Mouse (Mus musculus) intestine, embryonic 15.5 days (tissue): Measurements from ENCODE around the gene Pten. TPM values are rescaled to one million over a fixed set of nuclear protein-coding genes. Genes with fewer than 3 reads are reported as not detected.
"Not testable (repeated sequence)": the region's sequence is repeated elsewhere in the genome, so short reads cannot be mapped to it uniquely, and the experiment has no call there.

Experiments
- ATAC-seq: fragments of 200-750 bp; cut with Nextera tagmentation; 2 replicates; pipeline ENCODE4 v1.8.0; 2017; ENCODE audit warnings: moderate TSS enrichment, moderate library complexity
- H3K27ac ChIP-seq: fragments of 300-500 bp; sonication (generic); 2 replicates; pipeline ENCODE4 v1.5.1; 2015; ENCODE audit warnings: mild to moderate bottlenecking, inconsistent platforms
- H3K27me3 ChIP-seq: fragments of 300-500 bp; sonication (generic); replicated peaks from 2 replicates; pipeline ENCODE4 v1.6.1; 2015; ENCODE audit warnings: inconsistent platforms
- H3K36me3 ChIP-seq: fragments of 300-500 bp; sonication (generic); 2 replicates; pipeline ENCODE4 v1.6.1; 2015; ENCODE audit warnings: inconsistent platforms
- H3K4me1 ChIP-seq: fragments of 300-500 bp; sonication (generic); replicated peaks from 2 replicates; pipeline ENCODE4 v1.6.1; 2015; ENCODE audit warnings: inconsistent platforms
- H3K4me2 ChIP-seq: fragments of 300-500 bp; sonication (generic); replicated peaks from 2 replicates; pipeline ENCODE4 v1.6.1; 2015; ENCODE audit warnings: mild to moderate bottlenecking, inconsistent platforms
- H3K4me3 ChIP-seq: fragments of 300-500 bp; sonication (generic); replicated peaks from 2 replicates; pipeline ENCODE4 v1.5.1; 2015; ENCODE audit warnings: inconsistent platforms
- H3K9ac ChIP-seq: fragments of 300-500 bp; sonication (generic); 2 replicates; pipeline ENCODE4 v1.6.1; 2015; ENCODE audit warnings: inconsistent platforms
- H3K9me3 ChIP-seq: fragments of 300-500 bp; sonication (generic); 2 replicates; pipeline ENCODE4 v1.6.1; 2016; ENCODE audit warnings: inconsistent platforms
- whole genome bisulfite sequencing: fragments of 180-500 bp; shearing (Covaris S2); methylation state at CpG from one replicate; pipeline ENCODE4 v1.1.7; 2015; 5-methylcytosine and 5-hydroxymethylcytosine counted together
- polyA plus RNA-seq: library from polyadenylated mRNA; unstranded; fragments of >200 nt; fragmentation: Nextera tagmentation; extraction: Ambion mirVana; gene quantifications from 2 replicates; pipeline ENCODE4 v1.2.1, GENCODE M21; 2015

Gene Pten
- polyA plus RNA-seq, 1 experiment from 2014 or later = 10.1 TPM

DNA sequence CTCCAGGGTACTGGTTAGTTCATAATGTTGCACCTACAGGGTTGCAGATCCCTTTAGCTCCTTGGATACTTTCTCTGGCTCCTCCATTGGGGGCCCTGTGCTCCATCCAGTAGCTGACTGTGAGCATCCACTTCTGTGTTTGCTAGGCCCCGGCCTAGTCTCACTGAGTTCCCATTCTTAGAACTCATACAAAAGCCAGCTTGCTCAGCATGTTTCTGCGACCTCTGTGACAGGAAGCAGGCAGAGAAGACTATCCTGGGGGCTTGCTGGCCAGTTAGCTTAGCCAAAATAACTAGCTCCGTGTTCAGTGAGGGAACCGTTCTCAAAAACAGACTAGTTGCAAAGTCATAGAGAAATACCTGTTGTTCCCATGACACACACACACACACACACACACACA lies 30.1 kb downstream of the Pten start:
- WGBS = 51% methylated on average over 4 of the region's 4 CpGs
- H3K4me1 ChIP-seq = peaks cover 12% of the 10 kb centered on the region; the same call in 1 of the 2 replicates
- not testable (repeated sequence) for H3K9me3 ChIP-seq, H3K4me3 ChIP-seq, ATAC-seq, H3K4me2 ChIP-seq, H3K36me3 ChIP-seq, H3K27ac ChIP-seq, H3K9ac ChIP-seq, H3K27me3 ChIP-seq

DNA sequence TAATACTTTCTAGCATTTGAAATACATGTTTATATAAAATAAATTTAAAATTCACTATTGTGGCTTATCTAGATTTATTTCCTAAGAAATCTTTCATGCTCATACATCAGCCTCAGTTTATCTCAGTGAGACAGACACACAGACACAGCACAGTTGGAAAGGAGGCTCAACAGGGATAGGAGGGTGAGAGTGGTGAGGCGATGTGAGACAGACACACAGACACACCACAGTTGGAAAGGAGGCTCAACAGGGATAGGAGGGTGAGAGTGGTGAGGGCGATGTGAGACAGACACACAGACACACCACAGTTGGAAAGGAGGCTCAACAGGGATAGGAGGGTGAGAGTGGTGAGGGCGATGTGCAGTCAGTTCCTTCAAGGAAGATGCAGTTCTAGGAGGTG lies 30.7 kb downstream of the Pten start:
- not testable (repeated sequence) for H3K27me3 ChIP-seq, H3K9me3 ChIP-seq, ATAC-seq, H3K9ac ChIP-seq, H3K36me3 ChIP-seq, H3K27ac ChIP-seq, H3K4me2 ChIP-seq, H3K4me3 ChIP-seq
- peaks cover 12% of the 10 kb centered on the region; the same call in 1 of the 2 replicates for H3K4me1 ChIP-seq
- 90% methylated on average over 3 of the region's 3 CpGs for WGBS

DNA sequence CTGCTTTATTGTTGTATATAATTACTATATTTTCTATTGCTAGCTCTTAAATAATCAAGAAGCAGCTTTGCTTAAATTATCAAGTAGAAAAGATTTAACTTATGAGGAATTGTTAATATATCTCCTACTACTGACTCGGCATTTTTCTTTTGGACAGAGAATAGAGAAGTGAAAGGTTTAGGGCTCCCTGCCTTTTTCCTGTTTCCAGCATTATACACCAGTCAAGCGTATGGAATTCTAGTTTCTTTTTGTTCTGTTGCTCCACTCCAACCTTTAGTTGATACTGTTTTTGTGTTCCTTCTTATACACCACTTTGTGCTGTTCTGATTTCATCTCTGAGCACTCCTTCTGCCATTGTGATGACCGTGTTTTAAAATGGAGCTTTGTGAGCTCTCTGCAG lies 32.2 kb downstream of the Pten start:
- no peak for ATAC-seq
- 71% methylated on average over 3 of the region's 3 CpGs for WGBS

DNA sequence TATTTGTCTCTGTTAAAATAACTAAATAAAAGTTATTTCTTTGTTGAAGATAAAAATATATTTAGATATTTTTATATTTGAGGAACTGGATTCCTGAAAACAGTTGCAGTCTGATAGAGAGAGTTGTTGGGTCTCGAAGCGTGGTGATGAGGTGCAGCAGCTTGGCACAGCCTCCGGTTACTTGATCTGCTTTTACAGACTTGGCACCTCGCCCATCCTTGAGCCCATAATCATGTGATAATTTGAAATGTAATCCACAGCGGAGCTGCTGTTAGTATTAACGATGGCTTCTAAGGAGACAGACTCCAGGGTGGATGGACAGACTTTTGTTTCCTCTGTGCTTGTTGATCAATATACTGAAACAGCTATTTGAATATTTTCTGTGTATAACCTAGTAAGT lies 35.3 kb downstream of the Pten start:
- ATAC-seq = peak; percentile 72
- H3K27ac ChIP-seq = no peak overlapping the region
- H3K9ac ChIP-seq = no peak overlapping the region
- peaks cover 12% of the 10 kb centered on the region for H3K4me1 ChIP-seq
- WGBS = 13% methylated on average over 6 of the region's 6 CpGs
- H3K9me3 ChIP-seq = no peaks in the 10 kb centered on the region
- H3K4me3 ChIP-seq = no peak overlapping the region
- no peak overlapping the region for H3K4me2 ChIP-seq
- no peaks in the 10 kb centered on the region for H3K27me3 ChIP-seq
- H3K36me3 ChIP-seq = 0 out of 2 replicates have a peak, but pooled peaks cover 2% of the 10 kb centered on the region

More for the DNA sequence above, 32.2 kb downstream of the Pten start:
- H3K27me3 ChIP-seq = no peaks in the 10 kb centered on the region
- no peak overlapping the region for H3K4me3 ChIP-seq
- no peak overlapping the region for H3K27ac ChIP-seq
- H3K9me3 ChIP-seq = no peaks in the 10 kb centered on the region
- no peak overlapping the region for H3K4me2 ChIP-seq
- 0 out of 2 replicates have a peak, but pooled peaks cover 2% of the 10 kb centered on the region for H3K36me3 ChIP-seq
- peaks cover 12% of the 10 kb centered on the region for H3K4me1 ChIP-seq
- no peak overlapping the region for H3K9ac ChIP-seq

DNA sequence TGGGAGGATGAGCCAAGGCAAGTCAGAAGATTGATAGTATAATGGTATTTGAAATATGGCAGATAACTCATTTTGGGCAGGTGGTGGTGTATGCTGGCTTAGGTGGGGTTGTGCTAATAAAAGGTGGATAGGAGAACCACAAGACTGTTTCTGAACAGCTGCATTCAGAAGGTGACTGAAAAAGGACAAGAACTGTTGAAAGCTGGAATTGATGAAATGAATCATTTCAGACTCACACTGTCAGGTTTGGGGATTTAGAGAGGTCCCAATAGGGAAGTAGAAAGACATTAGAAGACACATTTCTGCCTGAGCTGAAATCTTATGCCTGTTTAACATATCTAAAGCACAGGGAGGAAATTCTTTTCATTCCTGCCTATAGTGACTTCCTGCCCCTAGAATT lies 36.6 kb downstream of the Pten start:
- Histone ChIP-seq H3K27me3 (no peaks in the 10 kb centered on the region), H3K4me3 (no peak overlapping the region), H3K36me3 (0 out of 2 replicates have a peak, but pooled peaks cover 2% of the 10 kb centered on the region), H3K9ac (no peak overlapping the region), H3K9me3 (no peaks in the 10 kb centered on the region), H3K4me2 (no peak overlapping the region), H3K27ac (no peak overlapping the region), H3K4me1 (peaks cover 3% of the 10 kb centered on the region)
- ATAC-seq = no peak

DNA sequence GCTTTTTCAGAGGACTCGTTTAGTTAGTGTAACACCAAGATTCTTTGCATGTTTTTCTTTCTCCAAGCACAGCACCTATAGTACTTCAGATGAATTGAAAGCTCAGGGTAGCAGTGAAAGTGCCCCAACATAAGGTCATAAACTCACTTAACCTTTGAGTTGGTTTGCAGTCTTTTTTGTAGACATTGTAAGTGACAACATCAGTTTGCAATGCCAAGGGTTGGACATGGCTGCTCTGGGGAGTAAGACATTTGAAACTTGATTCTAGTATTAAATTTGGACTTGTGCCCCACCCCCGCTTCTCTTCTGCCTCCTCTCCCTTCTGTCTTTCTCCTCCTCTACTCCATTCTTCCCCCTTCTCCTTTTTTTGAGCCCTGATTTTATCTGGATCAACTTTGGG lies 43.3 kb downstream of the Pten start:
- Histone ChIP-seq H3K27ac (no peak overlapping the region), H3K9me3 (no peaks in the 10 kb centered on the region), H3K4me3 (no peak overlapping the region), H3K27me3 (no peaks in the 10 kb centered on the region), H3K9ac (no peak overlapping the region), H3K4me2 (no peak overlapping the region), H3K4me1 (no peaks in the 10 kb centered on the region), H3K36me3 (0 out of 2 replicates have a peak, but pooled peaks cover 3% of the 10 kb centered on the region)
- no peak for ATAC-seq
- 86% methylated on average over 2 of the region's 2 CpGs for WGBS

DNA sequence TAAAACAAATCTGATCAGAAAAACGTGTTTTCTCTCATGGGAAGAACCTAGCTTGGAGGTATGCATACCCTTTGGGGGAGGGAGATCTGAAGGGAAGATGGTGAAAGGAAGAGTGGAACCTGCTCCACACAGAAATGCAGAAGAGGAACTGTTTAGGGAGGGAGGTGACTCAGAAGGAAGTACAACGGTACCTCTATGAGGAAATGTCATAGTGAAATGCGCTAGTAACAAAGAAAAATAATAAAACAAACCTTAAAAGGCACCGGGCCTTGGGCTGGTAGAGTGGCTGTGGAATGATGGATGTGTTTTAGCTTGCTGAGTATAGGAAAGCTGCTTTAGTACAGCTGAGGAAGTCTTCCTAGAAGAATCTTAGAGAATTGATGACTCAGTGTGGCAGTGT lies 47.4 kb downstream of the Pten start:
- 62% methylated on average over 4 of the region's 4 CpGs for WGBS
- Histone ChIP-seq H3K27me3 (no peaks in the 10 kb centered on the region), H3K9me3 (no peaks in the 10 kb centered on the region), H3K9ac (no peak overlapping the region), H3K36me3 (0 out of 2 replicates have a peak, but pooled peaks cover 3% of the 10 kb centered on the region), H3K4me1 (no peaks in the 10 kb centered on the region), H3K27ac (no peak overlapping the region), H3K4me3 (no peak overlapping the region), H3K4me2 (no peak overlapping the region)
- ATAC-seq = no peak

DNA sequence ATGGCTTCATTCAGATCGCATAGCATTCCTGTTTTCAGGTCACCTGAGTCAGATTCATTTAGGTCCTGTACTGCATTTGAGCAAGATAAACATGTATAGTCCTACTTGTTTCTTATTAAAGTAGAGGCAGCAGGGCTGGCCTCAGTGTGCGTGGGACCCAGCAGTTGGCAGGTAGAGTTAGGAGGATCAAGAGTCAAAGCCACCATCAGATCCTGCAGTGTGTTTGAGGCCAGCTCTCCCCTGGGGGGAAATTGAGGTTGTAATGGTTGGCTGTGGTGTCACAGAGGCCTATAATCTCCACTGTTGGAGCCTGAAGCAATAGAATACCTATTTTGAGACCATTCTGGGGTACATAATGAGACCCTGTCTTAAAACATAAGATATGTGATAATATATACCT lies 50.3 kb downstream of the Pten start:
- ATAC-seq = no peak
- H3K4me2 ChIP-seq = no peak overlapping the region
- no peaks in the 10 kb centered on the region for H3K4me1 ChIP-seq
- H3K27me3 ChIP-seq = no peaks in the 10 kb centered on the region
- no peaks in the 10 kb centered on the region for H3K9me3 ChIP-seq
- H3K36me3 ChIP-seq = peaks cover 4% of the 10 kb centered on the region; the same call in 1 of the 2 replicates
- H3K9ac ChIP-seq = no peak overlapping the region
- no peak overlapping the region for H3K4me3 ChIP-seq
- H3K27ac ChIP-seq = no peak overlapping the region
- WGBS = 93% methylated on average over 2 of the region's 2 CpGs

DNA sequence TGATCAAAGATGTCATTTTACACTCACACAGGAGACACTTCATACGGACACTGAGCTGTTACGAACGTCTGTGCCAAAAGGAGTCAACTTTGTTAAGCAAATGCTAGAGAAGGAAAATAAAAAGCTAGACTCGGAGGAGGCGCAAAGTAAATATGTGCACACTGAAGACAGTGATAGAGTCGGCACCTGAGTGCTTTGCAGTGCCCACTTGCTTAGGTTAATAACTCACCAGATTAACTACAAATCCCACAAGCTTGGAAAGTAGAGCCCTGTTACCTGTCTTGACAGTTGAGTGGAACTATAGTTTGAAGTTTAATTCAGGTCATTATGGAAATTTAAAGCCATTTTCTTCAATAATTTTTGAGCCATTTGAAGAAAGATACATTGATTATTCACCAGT lies 51.4 kb downstream of the Pten start:
- WGBS = 55% methylated on average over 6 of the region's 6 CpGs
- H3K27ac ChIP-seq = no peak overlapping the region
- no peak overlapping the region for H3K9ac ChIP-seq
- no peaks in the 10 kb centered on the region for H3K27me3 ChIP-seq
- H3K4me1 ChIP-seq = no peaks in the 10 kb centered on the region
- ATAC-seq = peak; percentile 86
- H3K4me3 ChIP-seq = no peak overlapping the region
- no peaks in the 10 kb centered on the region for H3K9me3 ChIP-seq
- H3K4me2 ChIP-seq = no peak overlapping the region
- H3K36me3 ChIP-seq = peaks cover 4% of the 10 kb centered on the region; the same call in 1 of the 2 replicates

DNA sequence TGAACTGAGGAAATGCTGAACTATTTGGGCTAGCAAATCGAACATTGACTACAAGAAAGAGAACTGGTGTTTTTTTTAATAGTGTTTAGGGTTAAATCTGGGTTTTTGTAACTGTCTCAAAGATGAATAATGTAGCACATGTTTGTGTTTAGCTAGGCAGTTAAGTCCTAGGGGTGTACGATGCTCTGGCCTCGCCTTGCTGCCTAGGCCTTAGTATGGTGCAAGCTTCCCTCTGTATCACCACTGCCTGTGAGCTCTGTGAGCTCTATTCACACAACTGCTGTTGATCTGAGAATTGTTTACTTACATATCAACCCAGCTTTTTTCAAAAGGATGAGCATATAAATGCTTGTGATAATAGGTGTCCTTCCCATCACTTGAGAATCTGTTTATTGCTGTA lies 51.8 kb downstream of the Pten start:
- ATAC-seq = peak; percentile 63; the same call in 1 of the 2 replicates
- Histone ChIP-seq H3K9me3 (no peaks in the 10 kb centered on the region), H3K4me1 (no peaks in the 10 kb centered on the region), H3K27me3 (no peaks in the 10 kb centered on the region), H3K36me3 (peaks cover 4% of the 10 kb centered on the region; the same call in 1 of the 2 replicates), H3K27ac (no peak overlapping the region), H3K4me2 (no peak overlapping the region), H3K9ac (no peak overlapping the region), H3K4me3 (no peak overlapping the region)
- 68% methylated on average over 3 of the region's 3 CpGs for WGBS

DNA sequence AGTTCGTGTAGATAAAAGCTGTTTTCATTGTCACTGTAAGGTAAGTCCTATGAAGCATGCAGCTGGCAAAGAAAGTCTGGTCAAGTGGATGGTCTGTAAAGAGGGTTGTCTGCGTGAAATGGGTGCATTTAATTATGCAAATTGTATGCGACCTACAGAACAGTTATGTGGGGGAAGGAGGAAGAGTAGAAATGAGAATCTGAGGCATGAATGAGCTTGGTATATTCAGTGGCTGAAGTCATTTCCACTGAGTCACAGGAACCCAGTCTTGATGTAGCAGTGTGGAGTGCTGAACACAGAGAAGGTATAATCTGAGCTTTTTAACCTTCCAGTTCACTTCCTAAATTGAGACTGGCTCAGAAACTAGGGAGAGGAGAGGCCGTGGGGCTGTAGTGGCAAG lies 61.5 kb downstream of the Pten start:
- Histone ChIP-seq H3K36me3 (0 out of 2 replicates have a peak, but pooled peaks cover 6% of the 10 kb centered on the region), H3K4me3 (no peak overlapping the region), H3K4me2 (no peak overlapping the region), H3K9ac (no peak overlapping the region), H3K27me3 (no peaks in the 10 kb centered on the region), H3K27ac (no peak overlapping the region), H3K4me1 (no peaks in the 10 kb centered on the region), H3K9me3 (no peaks in the 10 kb centered on the region)
- 90% methylated on average over 4 of the region's 4 CpGs for WGBS
- ATAC-seq = no peak

DNA sequence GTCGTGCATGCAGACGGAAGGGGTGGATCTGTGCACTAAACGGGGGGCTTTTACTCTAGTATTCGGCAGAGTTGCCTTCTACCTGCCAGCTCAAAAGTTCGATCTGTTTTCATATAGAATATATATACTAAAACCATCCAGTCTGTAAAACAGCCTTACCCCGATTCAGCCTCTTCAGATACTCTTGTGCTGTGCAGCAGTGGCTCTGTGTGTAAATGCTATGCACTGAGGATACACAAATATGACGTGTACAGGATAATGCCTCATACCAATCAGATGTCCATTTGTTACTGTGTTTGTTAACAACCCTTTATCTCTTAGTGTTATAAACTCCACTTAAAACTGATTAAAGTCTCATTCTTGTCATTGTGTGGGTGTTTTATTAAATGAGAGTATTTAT lies 65.7 kb downstream of the Pten start:
- H3K27me3 ChIP-seq, H3K36me3 ChIP-seq, H3K4me2 ChIP-seq, H3K4me3 ChIP-seq, H3K4me1 ChIP-seq, H3K27ac ChIP-seq, H3K9ac ChIP-seq, H3K9me3 ChIP-seq, ATAC-seq: not testable (repeated sequence)
- no CpG with 5 or more reads among the region's 7 CpGs for WGBS

DNA sequence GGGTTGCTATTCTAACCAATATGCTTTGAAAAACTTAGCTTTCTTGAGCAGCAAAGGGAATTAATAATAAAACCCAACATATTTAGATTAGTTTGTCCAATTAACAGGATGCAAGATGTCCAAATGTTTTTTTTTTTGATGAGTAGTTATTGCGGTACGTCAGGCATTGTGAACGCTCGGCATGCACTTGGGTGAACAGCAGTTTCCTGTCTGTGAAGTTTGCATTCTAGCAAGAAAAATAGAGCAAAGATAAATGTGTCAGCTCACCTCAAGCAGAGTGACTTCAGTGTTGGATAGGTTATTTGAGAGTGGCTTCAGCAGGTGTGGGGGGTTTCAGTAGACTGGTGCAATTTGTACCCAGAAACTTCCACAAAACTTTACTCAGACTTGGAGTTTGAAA lies 69.3 kb downstream of the Pten start:
- no peak overlapping the region for H3K4me3 ChIP-seq
- no peaks in the 10 kb centered on the region for H3K27me3 ChIP-seq
- H3K4me2 ChIP-seq = no peak overlapping the region
- WGBS = 55% methylated on average over 4 of the region's 4 CpGs
- H3K36me3 ChIP-seq = no peaks in the 10 kb centered on the region
- no peak overlapping the region for H3K9ac ChIP-seq
- H3K9me3 ChIP-seq = no peaks in the 10 kb centered on the region
- no peak overlapping the region for H3K27ac ChIP-seq
- no peak for ATAC-seq
- H3K4me1 ChIP-seq = no peaks in the 10 kb centered on the region
